Mouse (Mus musculus): ENCODE measurements around the gene Gm10337. TPM values are rescaled to one million over a fixed set of nuclear protein-coding genes. Genes with fewer than 3 reads are reported as not detected.

The Gm10337 gene
- total and polyA plus RNA-seq, 3 experiments, result not detected

- dilution Hi-C loops (cut with MboI; ENCODE audit: extremely low pct_ligation_motif_present, extremely low pct_unique_long_range_greater_than_20kb, low sequenced_read_pairs) (no loop called here), in situ Hi-C loops (cut with MboI; ENCODE audit: low pct_ligation_motif_present, low pct_unique_long_range_greater_than_20kb, low sequenced_read_pairs) (no loop called here)
- Histone ChIP-seq H3K27me3 (replicated peaks) (no peaks in the 10 kb centered on the region), H3K9me3 (replicated peaks; ENCODE audit: low read length) (no peaks in the 10 kb centered on the region), H3K4me1 (ENCODE audit: control insufficient read depth in 1 of 2, insufficient read depth in 2 of 2) (peaks cover 6 to 18% of the 10 kb centered on the region in 2 experiments), H3K4me3 (replicated peaks in 1 of 3; ENCODE audit: low read depth in 2 of 3, low read length in 2 of 3, poor library complexity in 1 of 3) (no peak overlapping the region), H3K9ac (ENCODE audit: insufficient read depth, low read depth) (no peak overlapping the region), H3K36me3 (replicated peaks in 1 of 2; ENCODE audit: control insufficient read depth in 1 of 2, insufficient read depth in 1 of 2, low read length in 1 of 2) (peaks cover 42 to 59% of the 10 kb centered on the region in 2 experiments), H3K4me2 (ENCODE audit: insufficient read depth, low read depth, poor library complexity, severe bottlenecking) (no peak overlapping the region), H3K27ac (ENCODE audit: insufficient read depth, low read depth) (no peak overlapping the region), H3K79me2 (replicated peaks; ENCODE audit: control insufficient read depth, extremely low read depth, insufficient read depth, poor library complexity, severe bottlenecking) (no peaks in the 10 kb centered on the region)
- TF ChIP-seq ZKSCAN1 (IDR thresholded peaks at IDR 0.05; ENCODE audit: borderline replicate concordance, low read depth, low read length) (no peak), CHD2 (IDR thresholded peaks at IDR 0.05; ENCODE audit: low read length) (no peak), NELFE (IDR thresholded peaks at IDR 0.05; ENCODE audit: low read depth, low read length) (no peak), USF1 (IDR thresholded peaks at IDR 0.05; ENCODE audit: low read depth, low read length) (no peak), BHLHE40 (IDR thresholded peaks at IDR 0.05; ENCODE audit: low read depth, low read length) (no peak), MYC (IDR thresholded peaks at IDR 0.05; ENCODE audit: low read depth, low read length) (no peak), CHD1 (IDR thresholded peaks at IDR 0.05; ENCODE audit: low read depth, low read length) (no peak), MEF2A (IDR thresholded peaks at IDR 0.05; ENCODE audit: borderline replicate concordance, low read depth, low read length) (no peak), SIN3A (IDR thresholded peaks at IDR 0.05; ENCODE audit: low read length) (no peak), POLR2AphosphoS2 (IDR thresholded peaks at IDR 0.05; ENCODE audit: low read depth, low read length) (no peak; the same call in 1 of the 2 replicates), GABPA (IDR thresholded peaks at IDR 0.05; ENCODE audit: insufficient replicate concordance, low read depth, low read length) (no peak), ZMIZ1 (IDR thresholded peaks at IDR 0.05; ENCODE audit: low read depth, low read length) (no peak)
- no peak for DNase-seq (ENCODE audit: extremely low read depth)
These were observed 2.4 kb downstream of the Gm10337 start for GRCm38 (mm10) chr15:102505770-102506463.

- no peaks in the 10 kb centered on the region for H3K27me3 ChIP-seq (replicated peaks)
- dilution Hi-C loops (cut with MboI; ENCODE audit: extremely low pct_ligation_motif_present, extremely low pct_unique_long_range_greater_than_20kb, low sequenced_read_pairs) (no loop called here), in situ Hi-C loops (cut with MboI; ENCODE audit: low pct_ligation_motif_present, low pct_unique_long_range_greater_than_20kb, low sequenced_read_pairs) (no loop called here)
- peaks cover 36 to 54% of the 10 kb centered on the region in 2 experiments for H3K36me3 ChIP-seq (replicated peaks in 1 of 2; ENCODE audit: control insufficient read depth in 1 of 2, insufficient read depth in 1 of 2, low read length in 1 of 2)
- TF ChIP-seq TCF12 (IDR thresholded peaks at IDR 0.05; ENCODE audit: low read depth, low read length), result no peak
- TF ChIP-seq BHLHE40 (IDR thresholded peaks at IDR 0.05; ENCODE audit: low read depth, low read length), result no peak
- TF ChIP-seq UBTF (IDR thresholded peaks at IDR 0.05; ENCODE audit: low read depth, low read length), result no peak
- TF ChIP-seq GABPA (IDR thresholded peaks at IDR 0.05; ENCODE audit: insufficient replicate concordance, low read depth, low read length), result no peak
- peak; percentile 65 for TF ChIP-seq ZNF384 (IDR thresholded peaks at IDR 0.05; ENCODE audit: low read depth, low read length)
- no peak overlapping the region for H3K9ac ChIP-seq (ENCODE audit: insufficient read depth, low read depth)
- H3K9me3 ChIP-seq (replicated peaks; ENCODE audit: low read length), result no peaks in the 10 kb centered on the region
- no peaks in the 10 kb centered on the region for H3K79me2 ChIP-seq (replicated peaks; ENCODE audit: control insufficient read depth, extremely low read depth, insufficient read depth, poor library complexity, severe bottlenecking)
- DNase-seq (ENCODE audit: extremely low read depth), result no peak
- H3K4me1 ChIP-seq (ENCODE audit: control insufficient read depth in 1 of 2, insufficient read depth in 2 of 2), result peaks cover 10 to 23% of the 10 kb centered on the region in 2 experiments
- no peak overlapping the region for H3K4me2 ChIP-seq (ENCODE audit: insufficient read depth, low read depth, poor library complexity, severe bottlenecking)
- no peak overlapping the region for H3K27ac ChIP-seq (ENCODE audit: insufficient read depth, low read depth)
- no peak overlapping the region for H3K4me3 ChIP-seq (replicated peaks in 1 of 3; ENCODE audit: low read depth in 2 of 3, low read length in 2 of 3, poor library complexity in 1 of 3)
These were observed 2.9 kb downstream of the Gm10337 start for GRCm38 (mm10) chr15:102506464-102506830.

Data from CH12.LX (cell line).